Mouse (Mus musculus) stomach, embryonic 15.5 days (tissue): ENCODE measurements around the gene Etv2. TPM values are rescaled to one million over a fixed set of nuclear protein-coding genes. Genes with fewer than 3 reads are reported as not detected.

Source experiments
- ATAC-seq: fragments of 200-750 bp; cut with Nextera tagmentation; 2 replicates; pipeline ENCODE4 v1.8.0; 2017; ENCODE audit warnings: low read depth, moderate number of reproducible peaks, moderate TSS enrichment; ENCODE audit not compliant: insufficient read depth, low FRiP score
- H3K27ac ChIP-seq: fragments of 300-500 bp; sonication (generic); 2 replicates; pipeline ENCODE4 v1.5.1; 2015; ENCODE audit warnings: mild to moderate bottlenecking, inconsistent platforms
- H3K27me3 ChIP-seq: fragments of 300-500 bp; sonication (generic); replicated peaks from 2 replicates; pipeline ENCODE4 v1.6.1; 2015; ENCODE audit warnings: inconsistent platforms
- H3K36me3 ChIP-seq: fragments of 300-500 bp; sonication (generic); 2 replicates; pipeline ENCODE4 v1.6.1; 2015; ENCODE audit warnings: inconsistent platforms
- H3K4me1 ChIP-seq: fragments of 300-500 bp; sonication (generic); 2 replicates; pipeline ENCODE4 v1.6.1; 2015; ENCODE audit warnings: inconsistent platforms
- H3K4me2 ChIP-seq: fragments of 300-500 bp; sonication (generic); 2 replicates; pipeline ENCODE4 v1.6.1; 2015; ENCODE audit warnings: mild to moderate bottlenecking, inconsistent platforms
- H3K4me3 ChIP-seq: fragments of 300-500 bp; sonication (generic); replicated peaks from 2 replicates; pipeline ENCODE4 v1.5.1; 2015; ENCODE audit warnings: inconsistent platforms
- H3K9ac ChIP-seq: fragments of 300-500 bp; sonication (generic); 2 replicates; pipeline ENCODE4 v1.6.1; 2015; ENCODE audit warnings: inconsistent platforms
- H3K9me3 ChIP-seq: fragments of 300-500 bp; sonication (generic); 2 replicates; pipeline ENCODE4 v1.6.1; 2016; ENCODE audit warnings: inconsistent platforms
- WGBS: fragments of 180-500 bp; shearing (Covaris S2); methylation state at CpG from one replicate; pipeline ENCODE4 v1.1.7; 2015; 5-methylcytosine and 5-hydroxymethylcytosine counted together
- polyA plus RNA-seq: library from polyadenylated mRNA; unstranded; fragments of >200 nt; fragmentation: Nextera tagmentation; extraction: Ambion mirVana; gene quantifications from 2 replicates; pipeline ENCODE4 v1.2.1, GENCODE M21; 2015

Etv2 gene
- polyA plus RNA-seq, 1 experiment from 2014 or later: not detected

DNA sequence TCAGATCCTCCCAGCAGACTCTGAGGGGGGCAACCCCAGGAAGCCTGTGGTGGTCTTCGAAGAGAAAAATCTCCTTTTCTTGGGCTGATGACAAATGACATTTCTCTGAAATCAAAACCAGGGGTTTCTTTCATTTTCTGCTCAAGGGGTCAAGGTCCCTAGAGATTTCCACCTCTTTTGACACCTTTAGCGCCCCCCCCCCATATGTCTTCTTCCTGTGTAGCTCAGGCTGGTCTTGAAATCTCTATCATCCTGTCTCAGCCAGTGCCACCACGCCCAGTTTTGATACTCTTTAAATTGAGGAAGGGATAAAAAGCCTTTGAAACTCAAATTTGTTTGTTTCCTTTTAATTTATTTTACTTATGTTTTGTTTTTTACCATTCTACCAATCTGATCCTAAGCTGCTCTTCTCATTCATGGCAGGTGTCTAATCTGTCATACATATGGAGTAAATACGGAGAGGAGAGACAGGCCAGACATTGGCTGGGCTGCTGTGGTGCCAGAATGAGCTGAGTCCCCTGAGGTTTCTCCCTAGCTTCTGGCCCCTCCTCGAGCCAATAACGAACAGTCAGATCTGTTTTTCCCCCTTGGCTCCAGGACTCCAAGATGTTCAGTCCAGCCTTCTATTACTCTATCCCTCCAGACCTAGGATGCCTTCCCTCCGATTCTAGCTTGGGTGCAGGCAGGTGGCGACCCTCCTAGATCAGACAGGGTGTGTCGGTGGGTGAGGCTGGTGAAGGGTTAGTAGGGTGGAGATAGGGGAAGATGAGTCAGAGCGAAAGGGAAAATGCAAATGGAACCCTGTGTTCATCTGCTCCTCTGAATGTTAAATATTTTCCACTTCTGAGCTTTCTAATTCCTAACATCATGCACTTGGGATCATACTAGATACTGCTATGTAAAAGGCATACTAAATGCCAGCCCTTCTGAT, 41.8 kb downstream of the Etv2 start:
- WGBS: 70% methylated on average over 10 of the region's 10 CpGs
- Histone ChIP-seq H3K4me1 (peaks cover 6% of the 10 kb centered on the region), H3K36me3 (no peaks in the 10 kb centered on the region), H3K9ac (no peak overlapping the region), H3K9me3 (no peaks in the 10 kb centered on the region), H3K4me2 (no peak overlapping the region), H3K27ac (no peak overlapping the region), H3K4me3 (no peak overlapping the region), H3K27me3 (no peaks in the 10 kb centered on the region)
- no peak for ATAC-seq

DNA sequence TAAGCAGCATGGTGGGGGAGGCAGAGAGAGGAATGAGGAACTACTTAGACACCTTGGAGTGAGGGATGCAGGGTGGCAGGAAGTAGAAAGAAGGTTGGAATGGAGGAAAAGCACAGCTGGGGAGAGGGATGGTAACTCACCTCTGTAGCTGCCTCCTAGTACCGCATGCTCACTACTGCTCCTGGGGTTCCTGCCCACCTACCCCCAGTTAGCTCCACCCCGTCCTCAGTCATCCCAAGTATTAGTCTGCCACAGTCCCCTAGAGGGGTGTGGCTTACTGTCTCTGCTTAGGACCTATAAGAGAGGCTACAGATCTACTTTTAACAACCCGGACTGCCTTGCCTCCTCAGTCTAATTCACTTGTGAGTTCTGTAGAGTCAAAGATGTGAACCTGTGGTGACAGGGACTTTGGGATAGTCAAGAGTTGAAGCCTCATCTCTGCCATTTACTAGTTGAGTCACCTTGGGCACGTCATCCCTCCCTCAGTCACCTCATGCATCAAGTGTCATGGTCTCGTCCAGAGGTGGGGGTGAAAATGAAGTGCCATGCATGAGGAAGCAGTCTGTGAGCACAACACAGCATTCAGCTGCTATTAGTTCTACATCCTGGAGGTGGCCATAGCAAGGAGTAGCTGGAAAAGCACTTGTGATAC, 42.8 kb downstream of the Etv2 start:
- Histone ChIP-seq H3K4me2 (no peak overlapping the region), H3K36me3 (no peaks in the 10 kb centered on the region), H3K9me3 (no peaks in the 10 kb centered on the region), H3K27ac (no peak overlapping the region), H3K27me3 (no peaks in the 10 kb centered on the region), H3K4me1 (peaks cover 6% of the 10 kb centered on the region), H3K9ac (no peak overlapping the region), H3K4me3 (no peak overlapping the region)
- no peak for ATAC-seq
- WGBS: 42% methylated on average over 5 of the region's 5 CpGs

DNA sequence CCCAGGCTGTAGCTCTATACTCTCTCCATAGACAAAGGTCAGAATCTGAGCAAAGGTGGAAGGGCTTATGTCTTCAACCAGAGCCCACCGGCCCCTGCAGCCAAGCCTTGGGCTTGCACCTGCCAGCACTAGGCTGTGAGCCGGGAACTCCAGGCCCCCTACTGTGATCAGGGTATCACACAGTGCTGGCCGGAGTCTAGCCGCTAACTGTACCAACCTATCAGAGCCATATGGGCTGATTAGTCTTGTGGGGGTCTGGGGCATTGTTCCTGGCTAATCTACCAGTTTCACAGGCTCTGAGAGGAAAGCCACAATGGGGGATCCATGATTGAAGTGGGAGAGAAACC, 44.1 kb downstream of the Etv2 start:
- 61% methylated on average over 4 of the region's 4 CpGs for WGBS
- H3K4me3 ChIP-seq: no peak overlapping the region
- H3K27me3 ChIP-seq: no peaks in the 10 kb centered on the region
- ATAC-seq: no peak
- peaks cover 16% of the 10 kb centered on the region for H3K4me1 ChIP-seq
- peaks cover 5% of the 10 kb centered on the region for H3K36me3 ChIP-seq
- H3K9me3 ChIP-seq: no peaks in the 10 kb centered on the region
- H3K4me2 ChIP-seq: no peak overlapping the region
- H3K9ac ChIP-seq: no peak overlapping the region
- H3K27ac ChIP-seq: no peak overlapping the region

DNA sequence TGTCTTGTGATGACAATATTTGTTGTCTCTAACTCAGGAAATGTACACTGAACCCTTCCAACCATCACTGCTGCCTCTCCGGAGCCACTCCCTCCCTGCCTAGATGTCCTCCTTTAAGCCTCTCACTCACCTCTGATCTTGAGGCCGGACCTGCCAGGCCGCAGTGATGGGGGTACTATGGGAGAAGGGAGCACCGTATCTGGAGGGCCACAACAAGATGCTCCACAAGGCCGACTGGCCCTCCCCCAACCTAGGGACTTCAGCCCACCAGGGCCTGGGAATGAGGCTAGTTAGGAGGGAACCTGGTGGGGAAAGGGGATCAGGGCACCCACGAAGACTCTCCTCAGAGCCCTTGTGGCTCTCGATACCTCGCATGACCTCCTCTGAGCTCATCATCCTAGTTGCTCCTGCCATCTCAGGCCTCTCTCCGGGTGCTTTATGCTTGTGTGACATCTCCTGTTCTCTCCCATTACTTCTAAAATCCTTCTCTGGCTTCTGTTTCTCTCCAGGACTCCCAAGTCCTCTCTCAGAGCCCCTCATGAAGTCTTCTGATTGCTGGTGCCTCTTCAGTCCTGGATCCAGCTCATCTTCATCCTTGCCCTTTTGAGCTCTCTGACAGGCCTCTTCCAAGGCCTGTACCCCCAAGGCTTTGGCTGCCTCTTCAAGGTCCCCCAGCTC, 44.6 kb downstream of the Etv2 start:
- Histone ChIP-seq H3K4me2 (no peak overlapping the region; the same call in 1 of the 2 replicates), H3K4me1 (peaks cover 18% of the 10 kb centered on the region), H3K36me3 (peaks cover 10% of the 10 kb centered on the region), H3K9ac (no peak overlapping the region), H3K9me3 (no peaks in the 10 kb centered on the region), H3K4me3 (no peak overlapping the region), H3K27me3 (no peaks in the 10 kb centered on the region), H3K27ac (no peak overlapping the region)
- 86% methylated on average over 9 of the region's 9 CpGs for WGBS
- ATAC-seq: no peak

DNA sequence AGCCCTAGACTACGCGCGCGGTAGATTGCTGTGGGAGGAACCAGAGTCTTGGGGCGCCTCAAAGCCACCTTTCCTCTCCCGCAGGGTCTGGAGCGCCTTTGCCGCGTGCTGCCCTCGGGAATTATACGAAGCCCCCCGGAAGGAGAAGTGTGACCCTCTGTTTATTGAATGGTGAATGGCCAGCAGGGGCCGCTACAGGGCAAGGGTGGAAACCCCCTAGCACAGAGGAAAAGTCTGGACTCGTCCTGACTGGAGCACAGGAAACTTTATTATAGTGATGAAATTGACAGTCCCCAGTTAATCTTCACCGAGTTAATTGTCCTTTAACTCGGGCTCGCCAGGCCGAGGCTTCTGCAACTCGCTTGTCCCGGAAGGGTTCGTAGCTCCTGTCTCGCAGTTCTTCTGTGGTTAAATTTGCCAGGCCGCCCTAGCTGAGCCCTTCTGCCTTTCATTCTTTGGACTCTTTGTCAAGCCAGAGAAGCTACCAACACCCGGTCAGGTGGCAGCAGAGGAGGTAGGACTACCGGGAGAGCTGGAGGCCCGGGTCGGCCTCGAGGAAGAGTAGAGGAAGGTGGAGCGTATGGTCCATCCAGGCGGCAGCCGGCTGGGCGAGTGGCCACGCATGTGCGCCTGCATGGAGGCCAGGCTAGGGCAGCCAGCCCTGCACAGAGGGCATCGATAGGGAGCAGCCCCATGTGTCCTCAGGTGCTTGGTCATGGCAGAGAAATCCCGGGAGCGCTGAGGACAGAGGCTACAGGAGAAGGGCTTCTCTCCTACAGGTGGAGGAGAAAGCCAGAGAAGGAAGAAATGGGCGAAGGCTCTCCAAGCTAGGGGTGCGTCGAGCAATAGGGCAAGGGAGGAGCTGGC, 46.0 kb downstream of the Etv2 start:
- peak; percentile 57 for ATAC-seq
- no peaks in the 10 kb centered on the region for H3K9me3 ChIP-seq
- WGBS: 24% methylated on average over 39 of the region's 40 CpGs
- H3K27ac ChIP-seq: peak overlapping the region; percentile 95
- no peaks in the 10 kb centered on the region for H3K27me3 ChIP-seq
- H3K4me2 ChIP-seq: peak overlapping the region; percentile 77
- H3K36me3 ChIP-seq: peaks cover 24% of the 10 kb centered on the region
- H3K9ac ChIP-seq: peak overlapping the region; percentile 26; the same call in 1 of the 2 replicates
- H3K4me1 ChIP-seq: peaks cover 18% of the 10 kb centered on the region
- peak overlapping the region; percentile 98 for H3K4me3 ChIP-seq

DNA sequence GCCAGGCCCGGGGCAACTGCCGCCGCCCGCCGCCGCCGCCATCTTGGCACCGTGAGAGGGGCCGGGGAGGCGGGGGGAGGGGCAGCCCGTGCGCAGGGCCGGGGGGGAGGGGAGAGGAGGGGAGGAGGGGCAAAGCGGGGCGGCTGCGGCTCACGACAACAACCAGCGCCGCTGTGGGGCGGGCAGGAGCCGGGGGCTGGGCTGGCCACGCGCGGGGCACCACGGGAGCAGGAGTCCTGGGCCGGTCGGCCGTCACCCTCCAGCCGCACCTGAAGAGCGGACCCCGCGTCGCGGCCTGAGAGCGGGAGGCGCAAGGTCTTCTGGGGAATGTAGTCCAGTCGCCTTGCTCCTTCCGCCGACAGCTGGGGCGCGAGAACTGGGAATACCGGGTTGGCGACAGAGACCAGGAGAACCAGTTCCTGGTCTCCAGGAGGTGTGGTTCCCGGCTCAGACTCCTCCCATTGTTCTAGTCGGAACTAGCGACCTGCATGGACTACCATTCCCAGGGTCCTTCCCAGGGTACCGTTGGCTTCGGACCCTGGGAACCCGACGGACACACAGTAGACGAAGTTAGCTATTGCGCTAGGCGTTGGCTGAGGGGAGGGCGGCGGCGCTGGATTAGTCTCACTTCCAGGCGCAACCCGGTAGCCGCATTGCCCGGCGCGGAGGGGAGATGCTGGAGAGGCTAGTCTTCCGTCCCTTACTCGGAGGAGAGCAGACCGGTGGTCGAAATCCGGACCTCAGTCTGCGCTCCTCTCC, 46.8 kb downstream of the Etv2 start, which contains the start of gene Kmt2b:
Gene Kmt2b, minus strand, starts transcription at position 51 of the 759 bp plus-strand sequence.
- Histone ChIP-seq H3K9me3 (no peaks in the 10 kb centered on the region), H3K27me3 (no peaks in the 10 kb centered on the region), H3K4me3 (peak within 1 kb of the TSS; percentile 98), H3K4me2 (peak within 1 kb of the TSS; percentile 77), H3K4me1 (peaks cover 18% of the 10 kb centered on the region), H3K36me3 (peaks cover 31% of the 10 kb centered on the region), H3K27ac (peak within 1 kb of the TSS; percentile 95), H3K9ac (peak within 1 kb of the TSS; percentile 98)
- peak; percentile 96 for ATAC-seq
- under 1% methylated on average over 63 of the region's 68 CpGs for WGBS

DNA sequence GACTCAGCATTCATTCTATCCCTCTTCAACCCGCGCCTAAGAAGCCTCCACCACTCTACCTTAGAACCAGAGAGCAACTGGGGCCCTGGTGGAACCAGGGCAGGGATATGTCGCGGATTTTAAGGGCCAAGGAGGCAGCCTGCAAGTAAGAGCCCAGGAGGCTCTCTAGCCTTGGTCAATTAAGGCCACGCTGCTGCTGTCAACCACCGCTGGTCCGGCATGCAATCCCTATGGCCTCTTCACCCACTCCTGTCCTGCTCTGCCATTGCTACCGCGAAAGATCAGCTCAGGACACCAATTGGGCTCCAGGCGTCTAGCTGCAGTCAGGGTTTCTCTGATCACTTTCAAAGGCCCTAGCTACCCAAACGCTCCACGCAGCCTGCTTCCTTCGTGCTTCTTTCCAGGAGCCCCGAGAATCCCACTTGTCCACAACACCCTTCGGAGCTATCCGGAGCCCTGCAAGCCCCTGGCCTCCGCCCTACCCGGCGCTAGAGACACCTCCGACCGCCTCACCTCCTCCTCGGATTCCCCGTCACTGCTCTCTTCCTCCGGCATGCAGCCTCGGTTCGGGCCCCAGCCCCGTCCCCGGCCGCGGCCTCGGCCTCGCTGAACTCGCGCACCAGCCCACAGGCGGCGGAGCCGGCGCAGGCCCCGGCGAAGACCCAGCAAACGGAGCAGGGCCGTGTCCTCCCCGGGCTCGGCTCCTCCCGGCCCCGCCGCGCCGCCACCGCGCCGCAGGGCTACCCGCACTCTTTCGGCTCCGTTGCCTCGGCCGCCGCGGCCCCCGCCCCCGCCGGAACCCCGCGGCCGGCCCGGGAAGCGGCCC, 47.6 kb downstream of the Etv2 start:
- ATAC-seq: peak; percentile 13
- WGBS: under 1% methylated on average over 66 of the region's 67 CpGs
- peak overlapping the region; percentile 98 for H3K9ac ChIP-seq
- peak overlapping the region; percentile 95 for H3K27ac ChIP-seq
- H3K9me3 ChIP-seq: no peaks in the 10 kb centered on the region
- H3K4me2 ChIP-seq: peak overlapping the region; percentile 77
- H3K36me3 ChIP-seq: peaks cover 39% of the 10 kb centered on the region
- H3K27me3 ChIP-seq: no peaks in the 10 kb centered on the region
- H3K4me1 ChIP-seq: peaks cover 18% of the 10 kb centered on the region
- H3K4me3 ChIP-seq: peak overlapping the region; percentile 98

DNA sequence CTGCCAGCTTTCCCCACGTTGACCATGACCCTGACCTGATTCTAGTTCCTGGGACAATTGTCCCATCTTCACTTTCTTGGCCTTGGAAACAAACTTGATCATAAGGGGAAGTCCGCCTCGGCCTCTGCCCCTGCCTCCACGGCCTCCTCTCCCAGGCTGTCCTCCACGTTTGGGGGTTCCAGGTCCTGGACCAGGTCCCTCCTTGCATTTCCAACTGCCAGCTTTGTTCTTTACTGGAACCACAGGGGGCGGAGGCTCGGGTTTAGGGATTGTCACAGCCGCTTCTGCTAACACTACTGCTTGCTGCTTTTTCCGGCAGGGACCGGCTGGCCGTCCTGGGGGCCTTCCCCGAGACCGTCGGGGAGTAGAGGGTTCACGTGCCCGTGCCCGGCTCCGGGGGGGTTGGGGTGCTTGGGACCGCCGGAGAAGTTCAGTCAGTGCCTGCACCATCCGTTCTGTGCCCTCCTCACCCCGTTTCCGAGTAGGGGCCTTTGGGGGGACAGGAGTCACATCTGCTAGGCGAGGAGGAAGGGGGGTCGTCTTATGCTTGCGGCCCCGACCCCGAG, 49.1 kb downstream of the Etv2 start:
- Histone ChIP-seq H3K4me2 (0 out of 2 replicates have a peak overlapping the region, but pooled peaks have one; percentile 77), H3K9ac (no peak overlapping the region), H3K27me3 (no peaks in the 10 kb centered on the region), H3K4me1 (peaks cover 18% of the 10 kb centered on the region), H3K4me3 (peak overlapping the region; percentile 98), H3K27ac (no peak overlapping the region), H3K36me3 (peaks cover 54% of the 10 kb centered on the region), H3K9me3 (no peaks in the 10 kb centered on the region)
- 89% methylated on average over 28 of the region's 28 CpGs for WGBS
- no peak for ATAC-seq

DNA sequence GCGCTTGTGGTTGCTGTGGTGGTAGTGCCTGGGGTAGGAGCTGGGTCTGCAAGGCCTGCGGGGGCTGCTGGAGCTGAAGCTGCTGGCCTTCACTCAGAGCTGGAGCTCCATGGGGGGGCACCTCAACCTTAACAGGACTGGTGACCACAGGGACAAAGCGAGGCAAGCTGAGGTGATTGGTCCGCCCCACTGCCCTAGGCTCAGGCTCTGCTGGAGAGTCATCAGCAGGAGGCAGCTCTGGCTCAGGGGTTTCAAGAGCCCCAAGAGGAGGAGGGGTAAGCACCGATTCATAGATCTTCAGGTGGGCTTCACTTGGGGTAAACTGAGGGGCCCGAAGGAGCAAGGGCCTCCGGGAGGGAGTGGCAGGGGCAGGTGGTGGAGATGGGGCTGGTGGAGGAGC, 50.5 kb downstream of the Etv2 start:
- Histone ChIP-seq H3K4me3 (no peak overlapping the region), H3K36me3 (peaks cover 66% of the 10 kb centered on the region), H3K27me3 (no peaks in the 10 kb centered on the region), H3K9ac (no peak overlapping the region), H3K27ac (no peak overlapping the region), H3K9me3 (no peaks in the 10 kb centered on the region), H3K4me2 (no peak overlapping the region), H3K4me1 (peaks cover 18% of the 10 kb centered on the region)
- WGBS: 93% methylated on average over 7 of the region's 7 CpGs
- no peak for ATAC-seq

DNA sequence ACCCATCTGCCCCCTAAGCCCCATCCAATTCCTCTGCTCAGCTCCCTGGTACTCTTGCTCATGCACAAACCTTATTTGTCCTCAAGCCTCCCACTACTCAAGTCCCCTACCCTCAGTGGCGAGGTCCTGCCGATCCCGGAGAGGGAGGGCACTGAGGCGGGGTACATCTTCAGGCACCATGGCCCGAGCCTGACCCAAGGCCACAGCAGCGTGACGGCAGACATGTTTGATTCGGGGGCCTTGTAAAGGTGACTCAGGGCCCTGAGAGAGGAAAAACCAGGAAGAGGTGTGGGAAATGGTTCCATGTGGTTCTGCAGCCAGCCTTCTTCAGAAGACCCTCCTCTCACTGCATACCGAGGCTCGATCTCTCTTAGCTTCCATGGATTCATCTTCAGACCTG, 51.3 kb downstream of the Etv2 start:
- Histone ChIP-seq H3K4me1 (peaks cover 12% of the 10 kb centered on the region), H3K27me3 (no peaks in the 10 kb centered on the region), H3K9ac (no peak overlapping the region), H3K9me3 (no peaks in the 10 kb centered on the region), H3K36me3 (peaks cover 75% of the 10 kb centered on the region), H3K27ac (no peak overlapping the region), H3K4me2 (no peak overlapping the region), H3K4me3 (no peak overlapping the region)
- WGBS: 93% methylated on average over 10 of the region's 10 CpGs
- ATAC-seq: no peak
